Mouse (Mus musculus) embryonic facial prominence, embryonic 15.5 days (tissue): ENCODE measurements around the gene Lrrc56. TPM values are rescaled to one million over a fixed set of nuclear protein-coding genes. Genes with fewer than 3 reads are reported as not detected.
A peak's percentile ranks its signal among the peaks of the same experiment; 100 is the strongest.

Experiments used
- ATAC-seq: fragments of 200-750 bp; cut with Nextera tagmentation; 2 replicates; pipeline ENCODE4 v1.8.0; 2017; ENCODE audit warnings: low read depth, moderate TSS enrichment; ENCODE audit not compliant: insufficient number of reproducible peaks, low FRiP score, low TSS enrichment
- H3K27ac ChIP-seq: fragments of 300-500 bp; sonication (generic); replicated peaks from 2 replicates; pipeline ENCODE4 v1.5.1; 2015; ENCODE audit warnings: mild to moderate bottlenecking, inconsistent platforms
- H3K27me3 ChIP-seq: fragments of 300-500 bp; sonication (generic); 2 replicates; pipeline ENCODE4 v1.6.1; 2015; ENCODE audit warnings: inconsistent platforms
- H3K36me3 ChIP-seq: fragments of 300-500 bp; sonication (generic); 2 replicates; pipeline ENCODE4 v1.6.1; 2015; ENCODE audit warnings: mild to moderate bottlenecking, inconsistent platforms
- H3K4me1 ChIP-seq: fragments of 300-500 bp; sonication (generic); 2 replicates; pipeline ENCODE4 v1.6.1; 2015; ENCODE audit warnings: inconsistent platforms
- H3K4me2 ChIP-seq: fragments of 300-500 bp; sonication (generic); replicated peaks from 2 replicates; pipeline ENCODE4 v1.6.1; 2015; ENCODE audit warnings: mild to moderate bottlenecking, inconsistent platforms
- H3K4me3 ChIP-seq: fragments of 300-500 bp; sonication (generic); replicated peaks from 2 replicates; pipeline ENCODE4 v1.5.1; 2015; ENCODE audit warnings: mild to moderate bottlenecking, inconsistent platforms
- H3K9ac ChIP-seq: fragments of 300-500 bp; sonication (generic); 2 replicates; pipeline ENCODE4 v1.6.1; 2015; ENCODE audit warnings: inconsistent platforms
- H3K9me3 ChIP-seq: fragments of 300-500 bp; sonication (generic); replicated peaks from 2 replicates; pipeline ENCODE4 v1.6.1; 2016; ENCODE audit warnings: inconsistent platforms
- WGBS: fragments of 180-500 bp; shearing (Covaris S2); methylation state at CpG from one replicate; pipeline ENCODE4 v1.1.7; 2015; 5-methylcytosine and 5-hydroxymethylcytosine counted together
- polyA plus RNA-seq: library from polyadenylated mRNA; unstranded; fragments of >200 nt; fragmentation: Nextera tagmentation; extraction: Ambion mirVana; gene quantifications from 2 replicates; pipeline ENCODE4 v1.2.1, GENCODE M21; 2015

Lrrc56 gene
- polyA plus RNA-seq, 1 experiment from 2014 or later, result 14.7 TPM

- Histone ChIP-seq H3K27me3 (no peaks in the 10 kb centered on the region), H3K9ac (no peak overlapping the region), H3K27ac (no peak overlapping the region), H3K4me1 (peaks cover 7% of the 10 kb centered on the region; the same call in 1 of the 2 replicates), H3K4me3 (no peak overlapping the region), H3K4me2 (no peak overlapping the region), H3K36me3 (no peaks in the 10 kb centered on the region), H3K9me3 (no peaks in the 10 kb centered on the region)
- no peak for ATAC-seq
- 80% methylated on average over 12 of the region's 12 CpGs for WGBS
Observed at GRCm38 (mm10) chr7:141210137-141210536, 16.2 kb downstream of the Lrrc56 start.

GRCm38 (mm10) chr7:141210606-141211131, 16.7 kb downstream of the Lrrc56 start:
- Histone ChIP-seq H3K9me3 (no peaks in the 10 kb centered on the region), H3K4me1 (peaks cover 9% of the 10 kb centered on the region; the same call in 1 of the 2 replicates), H3K27ac (no peak overlapping the region), H3K9ac (no peak overlapping the region), H3K4me2 (no peak overlapping the region), H3K4me3 (no peak overlapping the region), H3K27me3 (no peaks in the 10 kb centered on the region), H3K36me3 (no peaks in the 10 kb centered on the region)
- ATAC-seq, result no peak
- 84% methylated on average over 14 of the region's 14 CpGs for WGBS

- peak overlapping the region; percentile 31; the same call in 1 of the 2 replicates for H3K27ac ChIP-seq
Observed at GRCm38 (mm10) chr7:141213133-141213532, 19.2 kb downstream of the Lrrc56 start.

GRCm38 (mm10) chr7:141213605-141214235, 19.8 kb downstream of the Lrrc56 start, which contains the start of gene Lmntd2:
Gene Lmntd2, minus strand, starts transcription at chr7:141214080.
- Histone ChIP-seq H3K4me3 (peak within 1 kb of the TSS; percentile 73), H3K36me3 (peaks cover 4% of the 10 kb centered on the region; the same call in 1 of the 2 replicates), H3K4me1 (peaks cover 36% of the 10 kb centered on the region), H3K4me2 (peak within 1 kb of the TSS; percentile 95), H3K9me3 (no peaks in the 10 kb centered on the region), H3K9ac (0 out of 2 replicates have a peak within 1 kb of the TSS, but pooled peaks have one; percentile 57), H3K27me3 (no peaks in the 10 kb centered on the region), H3K27ac (peak within 1 kb of the TSS; percentile 90)
- WGBS, result 81% methylated on average over 11 of the region's 11 CpGs
- ATAC-seq, result no peak

More at GRCm38 (mm10) chr7:141213133-141213532, 19.2 kb downstream of the Lrrc56 start:
- Histone ChIP-seq H3K4me2 (no peak overlapping the region), H3K27me3 (no peaks in the 10 kb centered on the region), H3K4me3 (no peak overlapping the region), H3K4me1 (peaks cover 31% of the 10 kb centered on the region), H3K9me3 (no peaks in the 10 kb centered on the region), H3K36me3 (peaks cover 4% of the 10 kb centered on the region; the same call in 1 of the 2 replicates), H3K9ac (no peak overlapping the region)
- ATAC-seq, result no peak
- whole genome bisulfite sequencing, result 57% methylated on average over 3 of the region's 3 CpGs

- Histone ChIP-seq H3K4me1 (peaks cover 37% of the 10 kb centered on the region), H3K4me2 (no peak overlapping the region), H3K9me3 (no peaks in the 10 kb centered on the region), H3K36me3 (peaks cover 4% of the 10 kb centered on the region; the same call in 1 of the 2 replicates), H3K27me3 (no peaks in the 10 kb centered on the region), H3K9ac (no peak overlapping the region), H3K4me3 (no peak overlapping the region), H3K27ac (no peak overlapping the region)
- no peak for ATAC-seq
- WGBS, result 51% methylated on average over 3 of the region's 3 CpGs
Observed at GRCm38 (mm10) chr7:141214310-141214709, 20.4 kb downstream of the Lrrc56 start.

- ATAC-seq, result peak; percentile 93
- Histone ChIP-seq H3K9me3 (no peaks in the 10 kb centered on the region), H3K27ac (peak within 1 kb of the TSS; percentile 90), H3K36me3 (peaks cover 4% of the 10 kb centered on the region; the same call in 1 of the 2 replicates), H3K9ac (peak within 1 kb of the TSS; percentile 57), H3K4me1 (peaks cover 40% of the 10 kb centered on the region), H3K27me3 (no peaks in the 10 kb centered on the region), H3K4me3 (peak within 1 kb of the TSS; percentile 73), H3K4me2 (peak within 1 kb of the TSS; percentile 95)
- under 1% methylated on average over 41 of the region's 41 CpGs for WGBS
Observed at GRCm38 (mm10) chr7:141215101-141215879, 21.3 kb downstream of the Lrrc56 start, which contains the start of gene Rassf7. Gene Rassf7, plus strand, starts transcription at chr7:141215860.

- peak; percentile 56 for ATAC-seq
- H3K9me3 ChIP-seq, result no peaks in the 10 kb centered on the region
- peak overlapping the region; percentile 90 for H3K27ac ChIP-seq
- WGBS, result under 1% methylated on average over 42 of the region's 42 CpGs
- H3K4me3 ChIP-seq, result peak overlapping the region; percentile 73
- H3K9ac ChIP-seq, result peak overlapping the region; percentile 57
- H3K4me1 ChIP-seq, result peaks cover 48% of the 10 kb centered on the region
- H3K27me3 ChIP-seq, result no peaks in the 10 kb centered on the region
- peak overlapping the region; percentile 95 for H3K4me2 ChIP-seq
- peaks cover 4% of the 10 kb centered on the region; the same call in 1 of the 2 replicates for H3K36me3 ChIP-seq
Observed at GRCm38 (mm10) chr7:141215880-141216733, 22.1 kb downstream of the Lrrc56 start.

GRCm38 (mm10) chr7:141216894-141217293, 22.9 kb downstream of the Lrrc56 start:
- Histone ChIP-seq H3K4me3 (peak overlapping the region; percentile 73), H3K27me3 (no peaks in the 10 kb centered on the region), H3K36me3 (peaks cover 4% of the 10 kb centered on the region; the same call in 1 of the 2 replicates), H3K9ac (no peak overlapping the region), H3K27ac (0 out of 2 replicates have a peak overlapping the region, but pooled peaks have one; percentile 90), H3K4me1 (peaks cover 50% of the 10 kb centered on the region), H3K9me3 (no peaks in the 10 kb centered on the region), H3K4me2 (peak overlapping the region; percentile 95)
- ATAC-seq, result no peak
- WGBS, result 85% methylated on average over 11 of the region's 11 CpGs

GRCm38 (mm10) chr7:141217343-141218013, 23.5 kb downstream of the Lrrc56 start:
- Histone ChIP-seq H3K27me3 (no peaks in the 10 kb centered on the region), H3K9me3 (no peaks in the 10 kb centered on the region), H3K4me3 (0 out of 2 replicates have a peak overlapping the region, but pooled peaks have one; percentile 73), H3K9ac (no peak overlapping the region), H3K27ac (peak overlapping the region; percentile 53; the same call in 1 of the 2 replicates), H3K4me2 (no peak overlapping the region), H3K36me3 (peaks cover 4% of the 10 kb centered on the region; the same call in 1 of the 2 replicates), H3K4me1 (peaks cover 56% of the 10 kb centered on the region)
- WGBS, result 86% methylated on average over 17 of the region's 17 CpGs
- ATAC-seq, result no peak

- peaks cover 61% of the 10 kb centered on the region for H3K4me1 ChIP-seq
- no peak for ATAC-seq
- no peak overlapping the region for H3K9ac ChIP-seq
- no peak overlapping the region for H3K4me2 ChIP-seq
- no peaks in the 10 kb centered on the region for H3K9me3 ChIP-seq
- H3K27ac ChIP-seq, result peak overlapping the region; percentile 53; the same call in 1 of the 2 replicates
- H3K4me3 ChIP-seq, result no peak overlapping the region
- H3K36me3 ChIP-seq, result peaks cover 4% of the 10 kb centered on the region; the same call in 1 of the 2 replicates
- no peaks in the 10 kb centered on the region for H3K27me3 ChIP-seq
- 76% methylated on average over 3 of the region's 3 CpGs for WGBS
Observed at GRCm38 (mm10) chr7:141218141-141218540, 24.2 kb downstream of the Lrrc56 start.
